ENCODE assay signal across 32 mouse cellular contexts in the genomic region with DNA sequence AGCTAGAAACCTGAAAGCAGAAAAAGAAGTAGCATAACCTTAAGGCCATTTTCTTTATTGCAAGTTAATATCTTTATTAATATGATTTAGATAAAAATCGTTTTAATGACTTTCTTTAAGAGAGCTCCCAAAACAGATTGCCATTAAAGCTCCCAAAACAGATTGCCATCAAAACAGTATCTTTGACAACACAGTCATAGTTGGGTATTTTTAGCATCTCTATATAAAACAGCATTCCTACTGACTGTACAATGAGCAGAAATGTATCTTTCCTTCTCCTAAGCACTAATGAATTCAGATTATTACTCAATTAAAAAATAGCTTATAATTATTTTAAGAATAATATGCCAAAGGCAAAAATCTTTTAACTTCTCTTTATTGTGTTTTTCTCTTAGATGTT.
"Had no signal": no experiment of that assay in that cellular context is flagged by ENCODE, and none has a peak within 500 bp of the region (broad histone marks: within the 10 kb centered on the region; RNA-seq: fewer than 3 reads in every experiment).

No protein-coding gene starts in this region.

- H3K4me3 ChIP-seq: limb, embryonic 10.5 days; limb, embryonic 12.5 days; limb, embryonic 13.5 days; limb, embryonic 15.5 days; liver, embryonic 12.5 days; liver, embryonic 13.5 days; liver, embryonic 15.5 days; lung, embryonic 15.5 days; megakaryocyte, embryonic 14.5 days; midbrain, embryonic 10.5 days; midbrain, embryonic 12.5 days; midbrain, embryonic 13.5 days; midbrain, embryonic 15.5 days; myocyte; neural tube, embryonic 12.5 days had no signal

- H3K27me3 ChIP-seq: limb, embryonic 12.5 days; limb, embryonic 13.5 days; limb, embryonic 15.5 days; liver, embryonic 12.5 days; liver, embryonic 13.5 days; liver, embryonic 15.5 days; lung, embryonic 15.5 days; megakaryocyte, embryonic 14.5 days; midbrain, embryonic 12.5 days; midbrain, embryonic 13.5 days; midbrain, embryonic 15.5 days; neural tube, embryonic 12.5 days had no signal

- ATAC-seq: liver, embryonic 12.5 days; liver, postnatal 0 days; lung, postnatal 0 days; midbrain, embryonic 13.5 days; midbrain, embryonic 15.5 days; midbrain, embryonic 16.5 days had no signal

- DNase-seq: left cerebral cortex, postnatal 4 days; liver; liver, embryonic 13.5 days; liver, postnatal 0 days; lung, adult 18-20 months; lung, adult 2 months; lung, embryonic 14.5 days; lung, postnatal 10 days; lung, postnatal 14 days; lung, postnatal 36 days; lung, postnatal 4 days; midbrain, embryonic 14.5 days had no signal

- H3K4me2 ChIP-seq: limb, embryonic 12.5 days; limb, embryonic 13.5 days; limb, embryonic 15.5 days; liver, embryonic 11.5 days; liver, embryonic 12.5 days; liver, embryonic 13.5 days; liver, embryonic 15.5 days; lung, embryonic 14.5 days; lung, embryonic 15.5 days; midbrain, embryonic 11.5 days; midbrain, embryonic 12.5 days; midbrain, embryonic 13.5 days; midbrain, embryonic 15.5 days; neural tube, embryonic 12.5 days had no signal

- H3K9ac ChIP-seq: limb, embryonic 12.5 days; limb, embryonic 13.5 days; limb, embryonic 15.5 days; liver, embryonic 12.5 days; liver, embryonic 13.5 days; liver, embryonic 14.5 days; liver, embryonic 15.5 days; liver, postnatal 0 days; lung, embryonic 14.5 days; lung, embryonic 15.5 days; midbrain, embryonic 12.5 days; midbrain, embryonic 13.5 days; midbrain, embryonic 15.5 days; neural tube, embryonic 12.5 days had no signal

- H3K9me3 ChIP-seq: limb, embryonic 10.5 days; limb, embryonic 12.5 days; limb, embryonic 13.5 days; limb, embryonic 15.5 days; liver, embryonic 12.5 days; liver, embryonic 13.5 days; liver, embryonic 15.5 days; lung, embryonic 15.5 days; megakaryocyte, embryonic 14.5 days; midbrain, embryonic 10.5 days; midbrain, embryonic 12.5 days; midbrain, embryonic 13.5 days; midbrain, embryonic 15.5 days; neural tube, embryonic 12.5 days had no signal

- H3K36me3 ChIP-seq: limb, embryonic 10.5 days; limb, embryonic 12.5 days; limb, embryonic 13.5 days; limb, embryonic 15.5 days; liver, embryonic 12.5 days; liver, embryonic 13.5 days; liver, embryonic 15.5 days; lung, embryonic 15.5 days; midbrain, embryonic 10.5 days; midbrain, embryonic 12.5 days; midbrain, embryonic 13.5 days; midbrain, embryonic 15.5 days; neural tube, embryonic 12.5 days had no signal

- H3K27ac ChIP-seq: limb, embryonic 10.5 days; limb, embryonic 12.5 days; limb, embryonic 13.5 days; limb, embryonic 15.5 days; liver, embryonic 12.5 days; liver, embryonic 13.5 days; liver, embryonic 14.5 days; liver, embryonic 15.5 days; lung, embryonic 15.5 days; macrophage; midbrain, embryonic 10.5 days; midbrain, embryonic 12.5 days; midbrain, embryonic 13.5 days; midbrain, embryonic 15.5 days; neural tube, embryonic 12.5 days had no signal

- H3K4me1 ChIP-seq: limb, embryonic 10.5 days; limb, embryonic 12.5 days; limb, embryonic 13.5 days; limb, embryonic 15.5 days; liver, embryonic 12.5 days; liver, embryonic 13.5 days; liver, embryonic 15.5 days; lung, embryonic 15.5 days; megakaryocyte, embryonic 14.5 days; midbrain, embryonic 10.5 days; midbrain, embryonic 12.5 days; midbrain, embryonic 13.5 days; midbrain, embryonic 15.5 days; neural tube, embryonic 12.5 days had no signal
